Mouse (Mus musculus): Measurements from ENCODE around the gene Caskin2. TPM values are rescaled to one million over a fixed set of nuclear protein-coding genes. Genes with fewer than 3 reads are reported as not detected.

Gene Caskin2
- polyA plus RNA-seq, 1 experiment from 2014 or later, result 16.2 TPM

DNA sequence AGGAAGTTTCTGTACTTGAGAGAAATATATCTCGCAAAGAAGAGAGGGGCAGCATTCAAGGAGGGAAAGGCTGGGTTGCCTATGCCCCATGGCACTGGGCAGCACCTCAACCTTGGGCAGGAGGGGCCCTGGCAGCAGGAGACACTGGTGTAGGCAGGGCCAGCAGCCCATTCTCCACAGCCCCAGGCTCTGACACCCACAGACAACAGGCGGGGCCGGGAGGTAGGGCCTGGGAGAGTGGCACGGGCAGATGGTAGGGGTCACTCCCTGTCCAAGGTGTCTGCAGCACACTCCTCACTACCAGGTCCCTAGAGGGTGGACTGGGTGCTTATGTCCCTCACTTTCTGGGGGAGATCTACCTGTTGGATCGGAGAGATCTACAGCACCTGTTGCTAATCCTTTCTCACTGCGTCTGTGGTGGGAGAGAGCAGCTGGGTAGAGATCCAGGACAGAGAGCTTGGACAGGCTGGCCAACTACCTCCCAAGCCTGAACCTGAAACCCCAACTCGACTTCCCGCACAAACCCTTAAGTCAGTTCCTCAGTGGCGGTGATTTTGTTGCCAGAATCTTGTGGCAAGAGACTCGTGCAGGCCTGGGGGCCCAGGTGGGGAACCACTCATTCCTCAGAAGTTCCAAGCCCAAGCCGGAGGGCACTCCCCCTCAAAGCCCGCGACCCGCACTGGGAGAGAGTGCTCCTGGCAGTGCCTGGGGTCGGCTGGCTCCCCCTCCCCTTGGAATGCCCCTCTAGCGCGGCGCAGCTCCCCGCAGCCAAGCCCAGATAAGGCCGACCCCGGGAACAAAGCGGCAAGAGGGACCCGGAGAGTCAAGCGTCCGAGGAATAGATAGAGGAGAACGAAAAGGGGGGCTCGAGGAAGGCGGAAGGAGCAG lies 662 bp downstream of the Caskin2 start:
- H3K27me3 ChIP-seq (replicated peaks; ENCODE audit: control insufficient read depth, insufficient read depth, low read length), result no peaks in the 10 kb centered on the region
- peak overlapping the region; percentile 85 for H3K27ac ChIP-seq (replicated peaks; ENCODE audit: low read depth, low read length)
- peaks cover 55% of the 10 kb centered on the region for H3K4me1 ChIP-seq (ENCODE audit: control insufficient read depth, insufficient read depth, low read length)
- peak; percentile 31 for DNase-seq (ENCODE audit: low spot score)
- no peaks in the 10 kb centered on the region for H3K9me3 ChIP-seq (ENCODE audit: control insufficient read depth, low read length)
- H3K4me2 ChIP-seq (ENCODE audit: low read depth, low read length), result peak overlapping the region; percentile 88
- WGBS, result 3% methylated on average over 26 of the region's 28 CpGs
- ATAC-seq (ENCODE audit: low read depth), result peak; percentile 5; the same call in 1 of the 2 replicates
- H3K36me3 ChIP-seq (ENCODE audit: control insufficient read depth, insufficient read depth, low read length), result peaks cover 18% of the 10 kb centered on the region; the same call in 1 of the 2 replicates
- peak overlapping the region; percentile 87 for H3K9ac ChIP-seq (ENCODE audit: low read depth, low read length)
- H3K4me3 ChIP-seq (ENCODE audit: low read depth, low read length), result peak overlapping the region; percentile 87

- H3K4me1 ChIP-seq (ENCODE audit: control insufficient read depth, insufficient read depth, low read length), result peaks cover 56% of the 10 kb centered on the region
- WGBS, result 18% methylated on average over 7 of the region's 7 CpGs
- ATAC-seq (ENCODE audit: low read depth) (no peak), DNase-seq (ENCODE audit: low spot score) (no peak)
- H3K4me3 ChIP-seq (ENCODE audit: low read depth, low read length), result peak overlapping the region; percentile 87
- peak overlapping the region; percentile 88 for H3K4me2 ChIP-seq (ENCODE audit: low read depth, low read length)
- peak overlapping the region; percentile 87 for H3K9ac ChIP-seq (ENCODE audit: low read depth, low read length)
- H3K9me3 ChIP-seq (ENCODE audit: control insufficient read depth, low read length), result no peaks in the 10 kb centered on the region
- peaks cover 16% of the 10 kb centered on the region; the same call in 1 of the 2 replicates for H3K36me3 ChIP-seq (ENCODE audit: control insufficient read depth, insufficient read depth, low read length)
- no peaks in the 10 kb centered on the region for H3K27me3 ChIP-seq (replicated peaks; ENCODE audit: control insufficient read depth, insufficient read depth, low read length)
- 0 out of 2 replicates have a peak overlapping the region, but pooled peaks have one; percentile 44 for H3K27ac ChIP-seq (replicated peaks; ENCODE audit: low read depth, low read length)
These were observed 1.3 kb downstream of the Caskin2 start for GRCm38 (mm10) chr11:115812095-115812494.

- Histone ChIP-seq H3K9ac (ENCODE audit: low read depth, low read length) (peak overlapping the region; percentile 87), H3K9me3 (ENCODE audit: control insufficient read depth, low read length) (no peaks in the 10 kb centered on the region), H3K4me3 (ENCODE audit: low read depth, low read length) (peak overlapping the region; percentile 87), H3K27ac (replicated peaks; ENCODE audit: low read depth, low read length) (0 out of 2 replicates have a peak overlapping the region, but pooled peaks have one; percentile 44), H3K4me2 (ENCODE audit: low read depth, low read length) (peak overlapping the region; percentile 88), H3K4me1 (ENCODE audit: control insufficient read depth, insufficient read depth, low read length) (peaks cover 56% of the 10 kb centered on the region), H3K36me3 (ENCODE audit: control insufficient read depth, insufficient read depth, low read length) (peaks cover 17% of the 10 kb centered on the region), H3K27me3 (replicated peaks; ENCODE audit: control insufficient read depth, insufficient read depth, low read length) (no peaks in the 10 kb centered on the region)
- ATAC-seq (ENCODE audit: low read depth) (no peak), DNase-seq (ENCODE audit: low spot score) (no peak)
- WGBS, result 77% methylated on average over 20 of the region's 20 CpGs
These were observed 1.9 kb downstream of the Caskin2 start for GRCm38 (mm10) chr11:115811381-115812093.

DNA sequence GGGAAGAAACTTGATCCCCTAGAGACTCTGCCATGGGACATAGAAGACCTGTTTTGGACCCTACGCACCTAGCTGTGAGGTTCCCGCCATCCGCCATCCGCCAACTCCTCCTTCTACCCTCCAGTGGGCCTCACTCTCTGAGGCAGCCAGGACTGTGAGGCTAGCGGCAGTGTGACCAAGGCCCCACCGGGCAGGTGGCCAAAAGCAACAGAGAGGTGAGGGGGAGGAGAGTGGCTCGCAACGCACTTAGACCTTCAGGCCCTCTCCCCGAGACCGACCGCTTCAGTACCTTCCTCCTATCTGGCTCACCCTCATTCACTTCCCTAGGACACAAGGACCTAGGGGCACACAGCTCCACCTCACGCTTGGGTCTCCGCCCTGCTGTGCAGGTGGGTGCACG lies 3.1 kb downstream of the Caskin2 start:
- DNase-seq (ENCODE audit: low spot score) (peak; percentile 72), ATAC-seq (ENCODE audit: low read depth) (no peak)
- Histone ChIP-seq H3K9me3 (ENCODE audit: control insufficient read depth, low read length) (no peaks in the 10 kb centered on the region), H3K4me3 (ENCODE audit: low read depth, low read length) (peak overlapping the region; percentile 87), H3K27me3 (replicated peaks; ENCODE audit: control insufficient read depth, insufficient read depth, low read length) (no peaks in the 10 kb centered on the region), H3K36me3 (ENCODE audit: control insufficient read depth, insufficient read depth, low read length) (peaks cover 24% of the 10 kb centered on the region), H3K4me2 (ENCODE audit: low read depth, low read length) (peak overlapping the region; percentile 88), H3K9ac (ENCODE audit: low read depth, low read length) (no peak overlapping the region), H3K4me1 (ENCODE audit: control insufficient read depth, insufficient read depth, low read length) (peaks cover 53% of the 10 kb centered on the region), H3K27ac (replicated peaks; ENCODE audit: low read depth, low read length) (peak overlapping the region; percentile 63)
- WGBS, result 68% methylated on average over 14 of the region's 14 CpGs

DNA sequence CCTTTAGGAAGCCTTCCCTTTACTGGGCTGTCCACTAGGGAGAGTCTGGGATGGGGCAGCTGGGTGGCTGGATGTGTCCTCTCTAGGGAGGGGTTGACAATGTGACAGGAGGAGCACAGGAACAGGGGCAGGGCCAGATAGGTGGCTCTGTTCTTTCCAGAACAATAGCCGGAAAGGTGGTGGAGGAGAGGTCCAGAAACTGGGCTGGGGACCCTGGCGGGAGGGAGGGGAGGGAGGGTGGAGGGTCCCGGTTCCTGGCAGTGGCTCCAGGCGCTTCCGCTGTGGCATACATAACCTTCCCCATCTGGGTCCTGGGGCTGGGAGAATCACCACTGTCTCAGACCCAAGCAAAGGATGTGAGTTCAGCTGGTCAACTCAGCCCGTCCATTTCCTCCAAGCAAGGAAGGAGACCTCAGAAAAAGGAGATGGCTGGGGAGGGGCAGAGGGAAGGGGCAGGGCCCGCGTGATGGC lies 4.1 kb downstream of the Caskin2 start:
- H3K4me3 ChIP-seq (ENCODE audit: low read depth, low read length), result 0 out of 2 replicates have a peak overlapping the region, but pooled peaks have one; percentile 9
- peak overlapping the region; percentile 88 for H3K4me2 ChIP-seq (ENCODE audit: low read depth, low read length)
- H3K36me3 ChIP-seq (ENCODE audit: control insufficient read depth, insufficient read depth, low read length), result peaks cover 35% of the 10 kb centered on the region

DNA sequence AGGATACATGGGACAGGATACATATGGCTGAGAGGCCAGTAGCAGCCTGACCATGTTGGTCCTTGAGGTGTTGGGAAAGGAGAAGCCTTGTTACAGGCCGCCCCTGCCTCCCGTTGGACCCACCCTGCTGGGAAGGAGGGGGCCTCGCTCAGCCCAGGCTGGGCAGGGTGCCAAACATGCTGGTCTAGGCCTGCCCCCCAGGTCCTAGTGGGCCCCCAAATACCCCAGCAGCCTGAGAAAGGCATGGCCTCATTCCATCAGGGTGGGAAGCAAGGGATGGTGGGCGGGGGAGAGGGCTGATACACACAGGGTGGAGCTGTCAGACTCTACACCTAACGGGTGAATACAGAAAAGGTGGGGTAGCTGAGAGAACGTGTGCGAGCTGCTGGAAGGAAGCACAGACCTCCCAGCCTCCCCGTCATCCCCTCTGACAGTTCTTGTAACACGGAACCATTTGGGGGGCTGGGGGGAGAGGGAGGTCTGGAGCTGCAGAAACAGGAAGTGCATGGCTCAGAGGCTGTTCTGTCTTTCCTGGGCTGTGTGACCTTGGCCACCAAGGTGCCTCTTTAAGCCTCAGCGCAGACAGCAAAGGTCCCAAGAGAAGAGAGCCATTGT lies 4.6 kb downstream of the Caskin2 start:
- Histone ChIP-seq H3K27ac (replicated peaks; ENCODE audit: low read depth, low read length) (peak overlapping the region; percentile 63), H3K4me2 (ENCODE audit: low read depth, low read length) (peak overlapping the region; percentile 88), H3K4me3 (ENCODE audit: low read depth, low read length) (0 out of 2 replicates have a peak overlapping the region, but pooled peaks have one; percentile 9), H3K27me3 (replicated peaks; ENCODE audit: control insufficient read depth, insufficient read depth, low read length) (no peaks in the 10 kb centered on the region), H3K36me3 (ENCODE audit: control insufficient read depth, insufficient read depth, low read length) (peaks cover 40% of the 10 kb centered on the region), H3K4me1 (ENCODE audit: control insufficient read depth, insufficient read depth, low read length) (peaks cover 49% of the 10 kb centered on the region), H3K9ac (ENCODE audit: low read depth, low read length) (no peak overlapping the region), H3K9me3 (ENCODE audit: control insufficient read depth, low read length) (no peaks in the 10 kb centered on the region)
- 16% methylated on average over 10 of the region's 10 CpGs for WGBS
- DNase-seq (ENCODE audit: low spot score) (peak; percentile 89), ATAC-seq (ENCODE audit: low read depth) (peak; percentile 22)

More for the DNA sequence above, 4.1 kb downstream of the Caskin2 start:
- Histone ChIP-seq H3K4me1 (ENCODE audit: control insufficient read depth, insufficient read depth, low read length) (peaks cover 49% of the 10 kb centered on the region), H3K27ac (replicated peaks; ENCODE audit: low read depth, low read length) (peak overlapping the region; percentile 63), H3K9ac (ENCODE audit: low read depth, low read length) (no peak overlapping the region), H3K27me3 (replicated peaks; ENCODE audit: control insufficient read depth, insufficient read depth, low read length) (no peaks in the 10 kb centered on the region), H3K9me3 (ENCODE audit: control insufficient read depth, low read length) (no peaks in the 10 kb centered on the region)
- DNase-seq (ENCODE audit: low spot score), result peak; percentile 35
- no peak for ATAC-seq (ENCODE audit: low read depth)
- WGBS, result 62% methylated on average over 8 of the region's 8 CpGs

DNA sequence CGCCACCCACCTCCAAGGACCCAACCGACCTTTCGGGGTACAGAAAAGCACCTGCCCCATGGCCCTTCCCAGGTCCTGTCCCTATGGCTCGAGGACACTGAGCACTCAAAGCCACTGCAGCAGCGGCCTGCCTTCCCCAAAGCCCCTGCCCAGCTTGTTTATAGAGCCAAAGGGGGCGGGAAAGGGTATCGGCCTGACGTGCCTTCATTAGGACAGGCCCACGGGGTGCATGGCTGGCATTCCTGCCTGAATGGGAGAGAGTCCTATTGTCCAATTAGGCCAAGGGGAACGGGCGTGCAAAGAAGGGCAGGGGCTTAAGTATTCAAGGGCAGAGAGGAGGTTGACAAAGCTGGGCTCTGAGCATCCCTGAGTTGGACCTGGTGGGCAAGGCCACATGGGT lies 5.5 kb downstream of the Caskin2 start:
- Histone ChIP-seq H3K4me3 (ENCODE audit: low read depth, low read length) (no peak overlapping the region), H3K4me2 (ENCODE audit: low read depth, low read length) (peak overlapping the region; percentile 88; the same call in 1 of the 2 replicates), H3K9ac (ENCODE audit: low read depth, low read length) (peak overlapping the region; percentile 20; the same call in 1 of the 2 replicates), H3K4me1 (ENCODE audit: control insufficient read depth, insufficient read depth, low read length) (peaks cover 49% of the 10 kb centered on the region), H3K36me3 (ENCODE audit: control insufficient read depth, insufficient read depth, low read length) (peaks cover 48% of the 10 kb centered on the region), H3K9me3 (ENCODE audit: control insufficient read depth, low read length) (no peaks in the 10 kb centered on the region), H3K27ac (replicated peaks; ENCODE audit: low read depth, low read length) (no peak overlapping the region), H3K27me3 (replicated peaks; ENCODE audit: control insufficient read depth, insufficient read depth, low read length) (no peaks in the 10 kb centered on the region)
- ATAC-seq (ENCODE audit: low read depth), result no peak
- WGBS, result 66% methylated on average over 11 of the region's 11 CpGs
- DNase-seq (ENCODE audit: low spot score), result peak; percentile 21

DNA sequence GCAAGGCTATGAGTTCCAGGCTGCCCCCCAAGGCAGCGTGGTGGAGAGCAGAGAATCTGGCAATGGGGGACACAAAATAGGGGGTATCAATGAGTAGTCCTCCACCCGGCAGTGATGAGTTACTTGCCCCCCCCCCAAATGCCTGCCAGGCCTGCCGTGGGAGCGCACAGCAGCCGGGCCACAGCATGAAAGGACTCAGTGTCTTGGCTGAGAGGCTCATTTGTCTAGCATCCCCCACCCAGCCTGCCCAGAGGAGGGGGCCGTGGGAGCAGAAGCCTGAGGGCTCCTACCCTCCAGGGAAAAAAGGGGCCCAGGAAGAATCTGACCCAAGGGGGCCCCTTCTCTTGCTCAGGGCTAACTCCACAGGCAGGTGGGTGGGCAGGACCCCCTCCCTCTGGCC lies 6.1 kb downstream of the Caskin2 start:
- 73% methylated on average over 5 of the region's 6 CpGs for WGBS
- Histone ChIP-seq H3K4me3 (ENCODE audit: low read depth, low read length) (no peak overlapping the region), H3K27ac (replicated peaks; ENCODE audit: low read depth, low read length) (no peak overlapping the region; the same call in 1 of the 2 replicates), H3K4me2 (ENCODE audit: low read depth, low read length) (no peak overlapping the region), H3K27me3 (replicated peaks; ENCODE audit: control insufficient read depth, insufficient read depth, low read length) (no peaks in the 10 kb centered on the region), H3K4me1 (ENCODE audit: control insufficient read depth, insufficient read depth, low read length) (peaks cover 44% of the 10 kb centered on the region), H3K36me3 (ENCODE audit: control insufficient read depth, insufficient read depth, low read length) (peaks cover 55% of the 10 kb centered on the region), H3K9ac (ENCODE audit: low read depth, low read length) (no peak overlapping the region), H3K9me3 (ENCODE audit: control insufficient read depth, low read length) (no peaks in the 10 kb centered on the region)
- ATAC-seq (ENCODE audit: low read depth) (no peak), DNase-seq (ENCODE audit: low spot score) (no peak)
